Mouse (Mus musculus): ENCODE data around the gene Sept9. TPM values are rescaled to one million over a fixed set of nuclear protein-coding genes. Genes with fewer than 3 reads are reported as not detected.

The Sept9 gene
- polyA plus RNA-seq, 1 experiment from 2014 or later: 202 TPM

DNA sequence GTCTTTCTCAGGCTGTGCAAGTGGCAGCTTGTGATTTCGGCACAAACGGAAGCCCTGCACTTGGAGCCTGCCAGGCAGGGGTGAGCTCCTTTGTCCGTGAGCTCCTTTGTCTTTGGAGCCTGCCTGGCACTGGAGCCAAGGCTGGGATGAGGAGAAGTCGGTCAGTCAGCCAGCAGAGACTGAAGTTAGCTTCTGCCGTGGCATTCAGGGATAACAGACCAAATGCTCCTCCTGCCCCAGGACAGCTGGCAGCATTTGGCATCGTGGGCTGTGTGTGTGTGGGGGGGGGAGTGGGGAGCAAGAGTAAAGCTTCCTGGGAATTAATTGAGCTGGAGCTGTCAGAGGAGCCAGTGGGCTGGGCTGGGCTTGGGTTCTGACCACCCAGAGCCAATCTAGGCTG is 210.6 kb downstream of the Sept9 start:
- Histone ChIP-seq H3K4me2 (no peak overlapping the region), H3K4me3 (no peak overlapping the region), H3K9ac (peak overlapping the region; percentile 27; the same call in 1 of the 2 replicates), H3K9me3 (no peaks in the 10 kb centered on the region), H3K27me3 (peaks cover 38% of the 10 kb centered on the region), H3K36me3 (no peaks in the 10 kb centered on the region), H3K27ac (peak overlapping the region; percentile 33; the same call in 1 of the 2 replicates), H3K4me1 (peaks cover 63% of the 10 kb centered on the region)
- no peak for ATAC-seq (ENCODE audit: insufficient number of reproducible peaks, insufficient read depth, low FRiP score, low TSS enrichment, low read depth)
- WGBS: 15% methylated on average over 6 of the region's 6 CpGs

DNA sequence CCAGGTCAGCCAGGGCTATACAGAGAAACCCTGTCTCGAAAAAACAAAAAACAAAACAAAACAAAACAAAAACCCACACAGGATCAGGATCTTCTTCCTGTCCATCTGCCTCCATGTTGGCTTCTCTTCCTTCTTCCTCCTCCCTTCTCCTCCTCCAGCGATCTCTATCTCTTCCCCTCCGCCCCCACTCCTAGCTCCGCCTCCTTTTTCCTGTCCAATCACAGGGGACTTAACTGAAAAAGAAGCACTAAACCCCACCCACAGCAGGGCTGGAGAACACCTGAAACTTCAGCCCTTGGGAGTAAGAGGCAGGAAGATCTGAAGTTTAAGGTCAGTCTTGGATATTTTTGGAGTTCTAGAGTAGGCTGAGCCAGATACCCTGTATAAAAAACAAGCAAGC is 212.2 kb downstream of the Sept9 start:
- WGBS: 81% methylated on average over 4 of the region's 4 CpGs
- H3K27me3 ChIP-seq: peaks cover 43% of the 10 kb centered on the region

More for the DNA sequence above, 212.2 kb downstream of the Sept9 start:
- Histone ChIP-seq H3K9ac (no peak overlapping the region), H3K4me2 (no peak overlapping the region), H3K4me3 (no peak overlapping the region), H3K4me1 (peaks cover 68% of the 10 kb centered on the region), H3K36me3 (no peaks in the 10 kb centered on the region), H3K9me3 (no peaks in the 10 kb centered on the region), H3K27ac (no peak overlapping the region)
- ATAC-seq (ENCODE audit: insufficient number of reproducible peaks, insufficient read depth, low FRiP score, low TSS enrichment, low read depth): no peak

Other genes with a start within 250 kb of the Sept9 start
- gene Sec14l1, start 84.5 kb upstream of the Sept9 start, polyA plus RNA-seq (2015; fragmentation: Nextera tagmentation; extraction: Ambion mirVana): 44.3 and 47.3 TPM in 2 replicates

All from embryonic facial prominence, embryonic 13.5 days (tissue).